Mouse (Mus musculus) olfactory bulb, adult 2 months (tissue): ENCODE measurements around the gene Rasl12. TPM values are rescaled to one million over a fixed set of nuclear protein-coding genes. Genes with fewer than 3 reads are reported as not detected.

Experiments
- H3K27ac ChIP-seq: fragments of 200-500 bp; 2 replicates; pipeline ENCODE4 v1.5.1; 2012; ENCODE audit warnings: low read depth, low read length; ENCODE audit not compliant: insufficient read depth
- H3K4me1 ChIP-seq: fragments of 200-500 bp; 2 replicates; pipeline ENCODE4 v1.6.1; 2012; ENCODE audit warnings: low read length; ENCODE audit not compliant: control insufficient read depth, insufficient read depth
- H3K4me3 ChIP-seq: fragments of 200-500 bp; 2 replicates; pipeline ENCODE4 v1.5.1; 2012; ENCODE audit warnings: mild to moderate bottlenecking, low read depth, low read length, moderate library complexity; ENCODE audit not compliant: insufficient read depth
- CTCF ChIP-seq: fragments of 200-500 bp; IDR thresholded peaks from 2 replicates; pipeline ENCODE4 v1.5.1; 2012; ENCODE audit warnings: low read depth, mild to moderate bottlenecking, low read length, moderate library complexity; ENCODE audit not compliant: insufficient read depth
- POLR2A ChIP-seq: fragments of 200-500 bp; IDR thresholded peaks from 2 replicates; pipeline ENCODE4 v1.6.1; 2012; ENCODE audit warnings: mild to moderate bottlenecking, low read depth, low read length, moderate library complexity; ENCODE audit not compliant: insufficient read depth
- WGBS: fragments of 180-500 bp; shearing (Covaris S2); methylation state at CpG from one replicate; pipeline ENCODE4 v1.1.7; 2018; 5-methylcytosine and 5-hydroxymethylcytosine counted together
- polyA plus RNA-seq: library from polyadenylated mRNA; stranded (reverse); fragments of >200 nt; gene quantifications from 2 replicates; pipeline ENCODE4 v1.2.4, GENCODE M21; 2012; ENCODE audit warnings: low replicate concordance; ENCODE audit not compliant: missing spikeins, insufficient read depth, insufficient read length

The Rasl12 gene
- polyA plus RNA-seq, 1 experiment: not detected

GRCm38 (mm10) chr9:65372449-65372848 lies 25.9 kb upstream of the Rasl12 start:
- 66% methylated on average over 4 of the region's 4 CpGs for WGBS
- H3K4me3 ChIP-seq: no peak overlapping the region
- TF ChIP-seq POLR2A (no peak), CTCF (no peak)
- H3K27ac ChIP-seq: no peak overlapping the region
- H3K4me1 ChIP-seq: no peaks in the 10 kb centered on the region

GRCm38 (mm10) chr9:65374468-65375162 lies 23.7 kb upstream of the Rasl12 start:
- TF ChIP-seq CTCF (no peak), POLR2A (no peak)
- no peak overlapping the region for H3K27ac ChIP-seq
- no peaks in the 10 kb centered on the region for H3K4me1 ChIP-seq
- WGBS: 86% methylated on average over 5 of the region's 5 CpGs
- no peak overlapping the region for H3K4me3 ChIP-seq

GRCm38 (mm10) chr9:65375163-65375934 lies 23.0 kb upstream of the Rasl12 start:
- TF ChIP-seq CTCF (no peak), POLR2A (no peak)
- H3K4me1 ChIP-seq: no peaks in the 10 kb centered on the region
- WGBS: 52% methylated on average over 9 of the region's 9 CpGs
- no peak overlapping the region for H3K4me3 ChIP-seq
- no peak overlapping the region for H3K27ac ChIP-seq

GRCm38 (mm10) chr9:65381017-65381590 lies 17.2 kb upstream of the Rasl12 start:
- H3K4me3 ChIP-seq: no peak overlapping the region
- H3K4me1 ChIP-seq: 0 out of 2 replicates have a peak, but pooled peaks cover 2% of the 10 kb centered on the region
- TF ChIP-seq CTCF (no peak), POLR2A (no peak)
- H3K27ac ChIP-seq: no peak overlapping the region
- 86% methylated on average over 4 of the region's 4 CpGs for WGBS

- no peak for TF ChIP-seq POLR2A
- no peak for TF ChIP-seq CTCF
- Histone ChIP-seq H3K4me3 (no peak overlapping the region), H3K4me1 (0 out of 2 replicates have a peak, but pooled peaks cover 2% of the 10 kb centered on the region), H3K27ac (no peak overlapping the region)
- WGBS: 78% methylated on average over 6 of the region's 6 CpGs
Measured at GRCm38 (mm10) chr9:65382031-65382750, 16.1 kb upstream of the Rasl12 start.

GRCm38 (mm10) chr9:65382751-65383097 lies 15.6 kb upstream of the Rasl12 start:
- no peak for TF ChIP-seq POLR2A
- no peak for TF ChIP-seq CTCF
- Histone ChIP-seq H3K4me1 (0 out of 2 replicates have a peak, but pooled peaks cover 2% of the 10 kb centered on the region), H3K4me3 (no peak overlapping the region), H3K27ac (no peak overlapping the region)
- WGBS: 66% methylated on average over 3 of the region's 3 CpGs

- H3K4me1 ChIP-seq: 0 out of 2 replicates have a peak, but pooled peaks cover 2% of the 10 kb centered on the region
- TF ChIP-seq POLR2A (no peak), CTCF (no peak)
- 60% methylated on average over 3 of the region's 3 CpGs for WGBS
- H3K4me3 ChIP-seq: no peak overlapping the region
- no peak overlapping the region for H3K27ac ChIP-seq
Measured at GRCm38 (mm10) chr9:65384276-65384675, 14.0 kb upstream of the Rasl12 start.

- Histone ChIP-seq H3K4me3 (no peak overlapping the region), H3K27ac (no peak overlapping the region), H3K4me1 (peaks cover 18% of the 10 kb centered on the region)
- 44% methylated on average over 8 of the region's 8 CpGs for WGBS
- TF ChIP-seq POLR2A: no peak
- TF ChIP-seq CTCF: no peak
Measured at GRCm38 (mm10) chr9:65386373-65387140, 11.7 kb upstream of the Rasl12 start.
